Mouse (Mus musculus) ES-Bruce4 (cell line): ENCODE measurements around the gene Slc13a3.

Source experiments
- CTCF ChIP-seq: IDR thresholded peaks from one replicate; pipeline ENCODE4 v1.8.1; 2011; ENCODE audit warnings: low read depth, low read length
- EP300 ChIP-seq: IDR thresholded peaks from 2 replicates; pipeline ENCODE4 v1.6.1; 2011; ENCODE audit warnings: low read depth, low read length; ENCODE audit not compliant: insufficient read depth
- POLR2A ChIP-seq: IDR thresholded peaks from one replicate; pipeline ENCODE4 v1.8.1; 2011; ENCODE audit warnings: low read length; ENCODE audit not compliant: insufficient read depth

GRCm38 (mm10) chr2:165364334-165365091 is 108.5 kb downstream of the Slc13a3 start:
- no peak for TF ChIP-seq POLR2A
- TF ChIP-seq CTCF = peak; percentile 95
- no peak for TF ChIP-seq EP300
